Mouse (Mus musculus): ENCODE data around the gene Nfx1. TPM values are rescaled to one million over a fixed set of nuclear protein-coding genes. Genes with fewer than 3 reads are reported as not detected.

Nfx1 gene
- total RNA-seq, 2 experiments from 2014 or later = 67.3 to 78.5 TPM

DNA sequence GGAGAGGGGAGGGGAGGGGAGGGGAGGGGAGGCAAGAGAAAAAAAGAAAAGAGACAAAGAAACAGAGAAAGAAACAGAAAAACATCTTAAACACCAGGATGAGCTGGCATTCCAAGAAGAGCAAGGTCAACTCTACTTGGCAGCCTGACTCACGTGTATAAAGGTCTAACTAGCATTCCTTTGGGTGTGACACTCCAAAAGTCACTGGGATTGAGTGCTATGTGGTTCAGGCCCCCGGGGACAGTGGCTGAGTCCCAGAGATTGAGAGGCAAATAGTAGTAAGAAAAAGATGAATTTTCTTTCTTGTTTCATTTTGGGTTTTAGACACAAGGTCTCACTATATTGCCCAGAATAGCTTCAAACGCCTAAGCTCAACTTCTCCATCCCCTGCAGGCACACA is 67.2 kb downstream of the Nfx1 start:
- DNase-seq (ENCODE audit: low spot score in 2 of 2) = no peak
- intact Hi-C loops (cut with DNase I) = no loop called here

DNA sequence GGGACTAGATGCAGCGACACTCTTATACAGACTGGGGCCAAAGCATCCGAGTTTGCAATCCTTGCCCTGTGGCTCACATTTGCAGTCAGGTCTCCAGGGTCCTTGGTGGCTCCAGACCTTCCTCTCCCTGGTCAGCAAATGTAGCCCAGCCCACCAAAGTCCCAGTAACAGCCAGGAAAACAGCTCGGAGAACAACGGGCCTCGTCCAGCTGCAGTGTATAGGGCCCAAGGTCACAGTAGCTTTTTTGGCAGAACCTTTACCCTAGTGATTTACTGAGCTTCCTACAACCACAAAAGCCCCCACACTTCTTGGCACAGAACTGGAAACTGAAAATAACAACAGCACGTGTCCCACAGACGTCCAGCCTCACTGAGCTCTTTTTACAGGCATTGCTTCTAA is 70.3 kb downstream of the Nfx1 start:
- intact Hi-C loops (cut with DNase I) = no loop called here
- no peak for DNase-seq (ENCODE audit: low spot score in 2 of 2)

DNA sequence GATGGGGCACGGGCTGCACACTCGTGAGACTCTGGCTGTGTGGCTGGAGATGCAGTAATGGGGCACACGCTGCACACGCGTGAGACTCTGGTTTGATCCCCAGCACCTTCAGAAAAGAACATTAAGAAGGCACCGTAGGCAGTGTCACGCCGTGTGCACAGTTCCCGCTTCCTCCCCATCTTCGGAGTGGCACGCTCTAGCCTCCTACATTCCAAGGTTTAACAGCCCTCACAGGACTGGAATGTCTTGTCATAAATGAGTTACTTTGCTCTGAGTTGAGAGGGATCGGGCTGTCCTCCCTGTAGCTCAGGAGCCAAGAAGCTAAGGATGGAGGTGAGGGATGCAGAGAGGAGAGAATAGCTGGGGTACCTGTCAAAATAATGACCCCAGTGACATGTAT is 72.2 kb downstream of the Nfx1 start:
- intact Hi-C loops (cut with DNase I) = no loop called here
- DNase-seq (ENCODE audit: low spot score in 2 of 2) = no peak

DNA sequence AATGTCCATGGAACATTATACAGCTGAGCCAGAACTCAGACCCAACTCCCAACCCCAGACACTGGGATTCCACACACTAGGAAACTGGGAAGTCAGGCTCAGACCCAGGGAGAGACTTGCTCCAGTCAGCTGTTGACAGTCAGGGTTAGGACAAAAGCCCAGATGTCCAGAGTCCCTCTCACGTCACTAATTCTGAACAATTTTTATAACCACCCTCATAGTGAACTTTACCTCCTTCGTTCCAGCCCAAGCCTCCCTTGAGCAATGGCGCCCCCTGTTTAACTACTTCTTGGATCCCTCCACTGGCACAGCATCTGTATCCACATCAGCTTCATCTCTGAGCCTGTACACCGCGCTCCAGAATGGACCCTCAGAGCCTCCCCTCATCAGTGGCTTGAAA is 73.3 kb downstream of the Nfx1 start:
- intact Hi-C loops (cut with DNase I) = no loop called here
- DNase-seq (ENCODE audit: low spot score in 2 of 2) = no peak

DNA sequence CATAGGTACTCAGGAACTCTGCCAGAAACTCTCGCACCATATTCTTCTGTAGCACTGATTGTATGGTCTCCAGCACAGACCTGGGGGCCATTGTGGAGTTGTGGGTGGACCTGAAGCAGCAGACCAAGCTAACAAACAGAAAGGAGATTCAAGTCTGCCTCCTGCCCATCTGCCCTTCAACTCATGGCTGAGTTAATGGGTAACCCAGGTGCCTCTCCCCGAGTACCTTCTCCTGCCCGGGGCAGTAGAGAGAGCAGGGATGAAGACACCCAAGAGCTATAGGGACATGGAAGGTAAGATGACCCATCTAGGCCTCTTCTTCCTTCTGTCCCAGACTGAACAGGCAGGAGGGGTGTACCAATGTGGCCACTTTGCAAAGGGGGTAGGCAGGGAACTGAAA is 74.6 kb downstream of the Nfx1 start:
- no peak for DNase-seq (ENCODE audit: low spot score in 2 of 2)
- intact Hi-C loops (cut with DNase I) = no loop called here

DNA sequence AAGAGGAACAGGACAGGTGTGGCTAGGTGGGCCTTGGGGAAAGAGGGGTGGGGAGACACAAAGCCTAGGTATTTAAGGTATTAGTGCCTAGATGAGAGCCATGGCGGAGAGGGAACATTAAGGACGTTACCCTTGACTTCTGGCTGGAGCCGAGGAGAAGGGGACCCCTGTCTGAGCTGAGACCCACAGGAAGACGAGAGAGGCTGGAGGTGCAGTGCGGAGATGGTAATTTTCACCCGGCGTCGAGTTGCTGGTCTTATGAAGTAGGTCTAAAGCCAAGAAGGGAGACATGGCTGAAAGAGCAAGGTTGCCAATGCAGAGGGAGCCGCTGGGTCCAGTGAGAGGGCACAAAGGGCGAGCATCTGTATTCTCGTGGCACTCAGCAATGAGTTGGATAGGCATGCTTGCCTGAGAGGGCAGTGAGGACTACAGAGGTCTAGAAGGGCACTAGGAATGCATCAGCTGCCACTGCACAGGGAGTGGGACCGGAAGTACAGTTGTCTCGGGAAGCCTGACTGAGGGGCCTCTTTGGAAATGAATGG is 75.6 kb downstream of the Nfx1 start:
- intact Hi-C loops (cut with DNase I) = no loop called here

DNA sequence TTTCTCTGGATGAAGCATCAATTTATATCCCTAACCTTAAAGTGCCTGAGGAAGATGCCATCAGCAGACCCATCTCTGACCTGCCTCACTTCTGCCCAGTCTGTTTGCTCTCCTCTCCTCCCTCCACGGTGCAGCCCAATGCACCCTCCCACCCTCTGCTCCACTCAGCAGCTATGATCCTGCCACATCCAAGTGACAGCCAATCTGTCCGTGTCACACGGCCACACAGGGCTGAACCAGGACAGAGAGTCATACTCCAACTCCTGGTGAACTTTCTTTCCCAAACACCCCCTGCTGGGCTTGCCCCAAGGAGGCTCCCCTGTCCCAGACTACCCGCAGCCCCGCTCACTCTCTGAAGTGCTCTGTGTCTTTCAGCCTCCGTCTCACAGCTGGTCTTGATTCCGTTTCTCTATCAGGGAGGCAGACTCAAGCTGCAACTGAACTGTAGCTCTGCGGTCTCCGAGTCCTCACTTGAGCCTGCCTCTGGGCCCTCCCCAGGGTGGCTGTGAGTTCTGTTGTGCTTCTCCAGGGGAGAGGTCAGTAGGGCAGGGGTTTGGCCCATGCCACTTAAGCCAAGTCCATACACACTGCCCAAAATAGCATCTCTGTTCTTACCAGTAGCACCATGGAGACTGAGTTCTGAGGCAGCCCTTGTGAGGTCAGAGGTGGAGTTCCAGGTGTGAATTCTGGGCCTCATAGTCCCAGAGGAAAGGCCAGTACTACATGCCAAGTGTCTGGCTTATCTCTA is 77.0 kb downstream of the Nfx1 start, which contains the start of gene Aqp7:
Aqp7 (minus strand) TSS at position 616 of the 748 bp plus-strand sequence.
- intact Hi-C loops (cut with DNase I) = no loop called here
- no peak for DNase-seq (ENCODE audit: low spot score in 2 of 2)

More for the DNA sequence above, 75.6 kb downstream of the Nfx1 start:
- DNase-seq (ENCODE audit: low spot score in 2 of 2) = no peak

DNA sequence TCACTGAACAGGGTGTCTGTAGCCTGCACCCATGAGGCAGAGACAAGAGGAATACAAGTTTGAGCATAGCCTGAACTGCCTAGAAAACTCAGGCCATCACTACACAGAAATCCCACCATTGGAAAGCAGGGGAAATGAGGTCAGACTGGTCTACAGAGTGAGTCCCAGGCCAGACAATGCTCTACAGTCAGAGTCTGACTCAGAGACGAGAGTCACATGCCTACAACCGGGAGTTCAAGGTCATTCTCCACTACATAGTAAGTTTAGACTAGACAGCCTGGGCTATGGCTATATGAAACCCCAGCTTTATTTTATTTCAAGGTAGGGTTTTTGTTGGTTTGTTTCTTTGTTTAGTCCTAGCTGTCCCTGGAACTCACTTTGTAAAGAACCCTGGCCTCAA is 78.2 kb downstream of the Nfx1 start:
- DNase-seq (ENCODE audit: low spot score in 2 of 2) = no peak
- intact Hi-C loops (cut with DNase I) = no loop called here

DNA sequence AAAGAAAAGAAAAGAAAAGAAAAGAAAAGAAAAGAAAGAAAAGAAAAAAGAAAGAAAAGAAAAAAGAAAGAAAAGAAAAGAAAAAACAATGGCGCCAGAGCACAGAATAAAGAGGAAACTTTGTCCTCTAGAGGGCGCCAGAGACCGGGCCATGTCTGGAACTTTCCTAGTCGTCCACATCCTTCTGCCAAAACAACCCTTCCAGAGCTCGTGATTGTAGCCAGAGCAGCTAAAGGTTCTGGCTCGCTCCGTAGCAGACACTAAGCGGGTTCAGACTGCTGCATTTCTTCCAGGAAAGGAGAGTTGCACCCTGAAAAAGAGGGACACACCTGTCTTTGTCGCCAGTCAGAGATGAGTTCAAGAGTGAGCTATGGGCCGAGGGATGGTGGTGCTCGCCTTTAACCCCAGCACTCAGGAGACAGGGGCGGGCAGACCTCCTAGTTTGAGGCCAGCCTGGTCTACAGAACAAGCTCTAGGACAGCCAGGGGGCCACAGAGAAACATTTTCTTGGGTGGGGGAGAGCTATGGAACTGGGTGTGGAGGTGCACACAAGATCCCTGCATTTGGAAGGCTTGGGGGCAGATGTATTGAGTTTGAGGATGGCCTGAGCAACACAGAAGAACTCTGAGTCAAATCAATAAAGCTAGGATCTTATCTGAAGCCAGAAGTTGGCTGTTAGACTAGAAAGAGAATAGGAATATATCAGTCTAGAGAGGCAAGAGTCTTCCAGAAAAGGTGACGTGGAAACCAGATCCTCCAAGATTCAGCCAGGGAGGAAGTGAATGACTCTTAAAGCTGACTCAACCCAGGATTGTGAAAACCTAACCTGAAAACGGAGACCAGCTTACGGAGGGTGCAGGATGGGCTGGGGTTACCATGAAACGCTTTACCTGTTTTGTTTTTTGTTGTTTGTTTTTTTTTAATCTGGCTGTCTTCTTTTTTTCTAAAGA is 80.3 kb downstream of the Nfx1 start:
- intact Hi-C loops (cut with DNase I) = loop anchor here (1.0 to 5.0 kb wide), 4 partner anchors 68 to 236 kb away; no protein-coding TSS in a partner anchor
- peak; percentile 67 to 84 for DNase-seq (ENCODE audit: low spot score in 2 of 2)

DNA sequence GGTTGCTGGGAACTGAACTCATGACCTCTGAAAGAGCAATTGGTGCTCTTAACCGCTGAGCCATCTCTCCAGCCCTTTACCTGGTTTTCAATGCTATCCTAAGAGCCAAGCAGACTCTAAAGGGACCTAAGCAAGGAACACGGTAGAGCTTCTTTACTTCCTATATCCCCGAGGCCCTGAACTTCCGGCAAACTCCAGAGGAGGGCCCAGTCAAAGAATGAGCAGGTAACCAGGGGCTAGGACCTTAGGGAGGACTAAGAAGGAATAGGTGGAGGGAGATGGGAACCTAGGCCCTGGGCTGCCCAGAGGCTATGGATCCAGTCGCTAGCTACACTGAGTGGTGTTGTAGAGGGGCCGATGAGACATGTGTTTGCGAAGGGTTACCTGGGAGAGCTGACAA is 81.1 kb downstream of the Nfx1 start:
- intact Hi-C loops (cut with DNase I) = loop anchor here (5.0 kb wide), 3 partner anchors 116 to 236 kb away; no protein-coding TSS in a partner anchor
- DNase-seq (ENCODE audit: low spot score in 2 of 2) = no peak

DNA sequence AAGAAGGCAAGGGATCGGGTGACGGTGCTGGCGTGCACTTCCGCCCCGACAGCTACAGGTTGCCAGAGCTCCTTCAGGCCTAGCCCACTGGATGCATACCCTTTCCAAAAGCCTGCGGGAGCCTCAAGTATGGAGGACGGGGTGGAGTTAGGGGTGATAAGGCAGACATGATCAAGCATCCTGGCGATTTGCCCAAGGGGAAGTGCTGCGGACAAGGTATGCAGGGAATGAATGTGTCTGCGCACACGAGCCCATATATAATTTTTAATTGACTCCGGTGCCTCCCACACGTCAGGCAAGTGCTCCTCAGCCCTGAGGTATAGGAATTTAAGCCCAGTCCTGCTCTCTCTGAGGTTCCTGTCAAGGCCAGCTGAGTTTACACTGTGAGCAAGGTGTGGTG is 84.4 kb downstream of the Nfx1 start:
- DNase-seq (ENCODE audit: low spot score in 2 of 2) = no peak
- intact Hi-C loops (cut with DNase I) = no loop called here

DNA sequence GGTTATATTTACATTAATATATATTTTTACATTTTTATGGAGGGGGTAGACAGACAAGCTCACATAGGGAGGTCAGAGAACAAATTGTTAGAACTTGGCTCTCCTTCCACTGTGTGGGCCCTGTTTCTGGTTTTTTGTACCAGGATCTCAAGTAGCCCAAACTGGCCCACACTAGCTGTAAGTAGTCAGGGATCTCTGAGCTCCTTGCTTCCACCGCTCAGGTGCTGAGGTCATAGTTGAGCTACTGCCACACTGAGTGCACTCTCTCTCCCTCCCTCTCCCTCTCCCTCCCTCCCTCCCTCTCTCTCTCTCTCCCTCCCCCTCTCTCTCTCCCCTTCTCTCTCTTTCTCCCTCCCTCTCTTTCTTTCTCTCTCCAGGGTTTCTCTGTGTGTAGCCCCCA is 85.5 kb downstream of the Nfx1 start:
- intact Hi-C loops (cut with DNase I) = no loop called here
- DNase-seq (ENCODE audit: low spot score in 2 of 2) = no peak

DNA sequence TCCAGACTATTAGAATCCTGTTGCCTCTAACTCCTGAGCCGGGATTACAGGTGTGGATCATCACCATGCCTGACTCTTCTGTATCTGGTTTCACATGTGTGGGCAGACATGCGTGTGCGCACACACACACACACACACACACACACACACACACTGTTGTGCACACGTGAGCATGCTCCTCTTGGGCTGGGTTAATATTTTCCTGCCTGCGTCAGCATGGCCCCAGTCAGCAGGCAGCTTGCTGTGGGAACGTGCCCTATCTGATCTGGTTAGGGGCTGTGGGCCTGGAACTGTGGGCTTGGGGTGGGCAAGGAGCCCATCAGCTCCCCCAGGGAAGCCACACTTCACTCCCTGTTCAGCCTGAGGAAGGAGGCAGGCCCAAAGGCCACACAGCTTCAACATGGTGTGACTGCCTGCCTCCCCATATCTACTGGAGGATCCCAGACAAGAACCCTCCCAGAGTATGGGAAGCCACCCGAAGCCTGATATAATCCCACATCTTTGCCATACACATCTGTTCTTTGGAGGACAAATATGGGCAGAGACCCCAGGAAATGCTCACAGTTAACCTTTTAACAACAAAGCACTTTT is 86.1 kb downstream of the Nfx1 start:
- intact Hi-C loops (cut with DNase I) = no loop called here

DNA sequence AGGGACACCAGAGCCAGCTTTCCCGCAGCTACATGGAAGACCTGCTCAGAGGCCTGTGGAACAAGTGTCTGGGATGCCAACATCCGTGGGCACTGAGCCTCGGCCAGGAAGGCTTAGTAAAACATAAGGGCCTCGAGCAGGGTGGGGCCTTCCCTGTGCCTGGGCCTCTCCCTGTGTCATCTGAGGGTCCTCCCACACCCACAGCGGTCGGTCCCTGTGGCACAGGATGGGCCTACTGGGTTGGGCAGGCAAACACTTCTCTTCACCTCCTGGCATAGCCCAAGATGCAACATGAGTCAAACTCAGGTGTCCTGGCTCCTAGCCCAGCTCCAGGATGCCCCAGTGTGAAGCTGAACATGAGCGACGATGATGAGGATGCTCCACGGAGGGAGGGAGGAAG is 86.7 kb downstream of the Nfx1 start:
- DNase-seq (ENCODE audit: low spot score in 2 of 2) = no peak
- intact Hi-C loops (cut with DNase I) = no loop called here

More for the DNA sequence above, 86.1 kb downstream of the Nfx1 start:
- no peak for DNase-seq (ENCODE audit: low spot score in 2 of 2)

DNA sequence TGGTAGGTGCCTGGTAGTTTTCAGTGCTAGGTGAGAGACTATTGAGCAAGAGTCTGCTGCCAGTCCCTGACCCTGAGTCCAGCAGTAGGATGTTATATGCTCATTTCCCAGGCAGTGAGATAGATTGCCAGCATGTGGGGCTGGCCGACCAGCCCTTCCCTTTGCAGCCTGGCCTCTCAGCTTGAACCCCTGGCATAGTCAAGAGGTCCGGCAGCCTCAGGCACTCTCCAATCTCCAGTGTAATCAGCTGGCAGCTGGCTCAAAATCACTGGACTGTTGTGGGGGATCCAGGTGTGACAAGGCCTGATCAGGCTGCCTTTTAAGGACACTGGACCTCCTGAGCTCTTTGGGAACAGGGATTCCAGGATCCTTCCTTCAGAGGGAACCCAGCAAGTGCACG is 92.6 kb downstream of the Nfx1 start:
- intact Hi-C loops (cut with DNase I) = no loop called here
- no peak for DNase-seq (ENCODE audit: low spot score in 2 of 2)

DNA sequence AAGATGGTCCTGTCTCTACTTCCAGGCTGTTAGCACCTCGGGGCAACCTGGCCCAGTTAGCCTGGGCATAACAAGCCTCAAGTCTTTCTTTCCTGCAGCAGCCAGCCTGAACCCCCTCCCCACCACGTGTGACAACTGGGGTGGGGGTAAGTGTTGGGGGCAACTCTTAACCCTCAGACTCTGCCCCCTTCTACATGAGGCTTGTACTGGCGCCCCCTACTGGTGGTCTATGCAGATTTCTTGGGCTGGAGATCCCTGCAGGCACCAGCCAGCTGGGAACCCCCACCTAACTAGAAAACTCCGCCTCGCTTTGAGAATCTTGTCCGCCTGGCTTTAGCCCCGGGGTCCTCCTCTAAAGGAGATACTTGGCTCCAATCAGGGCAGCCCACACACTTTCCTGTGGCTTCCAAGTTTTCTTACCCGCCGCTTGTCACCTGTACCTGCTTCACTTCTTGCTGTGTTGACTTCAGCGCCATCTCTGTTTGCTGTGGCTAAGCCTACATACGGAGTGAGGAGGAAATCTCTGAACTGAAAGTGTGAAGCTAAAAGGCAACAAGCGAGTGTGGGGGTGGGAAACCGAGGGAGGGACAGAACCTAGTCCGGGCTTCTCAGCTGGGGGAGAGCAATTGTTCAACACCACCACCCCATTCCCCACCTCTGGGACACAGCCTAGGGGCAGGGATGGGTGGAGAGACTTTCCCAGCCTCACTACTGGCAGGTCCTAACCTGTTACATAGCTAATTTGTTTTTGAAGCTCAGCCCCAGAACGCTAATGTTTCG is 93.4 kb downstream of the Nfx1 start:
- DNase-seq (ENCODE audit: low spot score in 2 of 2) = no peak
- intact Hi-C loops (cut with DNase I) = no loop called here

DNA sequence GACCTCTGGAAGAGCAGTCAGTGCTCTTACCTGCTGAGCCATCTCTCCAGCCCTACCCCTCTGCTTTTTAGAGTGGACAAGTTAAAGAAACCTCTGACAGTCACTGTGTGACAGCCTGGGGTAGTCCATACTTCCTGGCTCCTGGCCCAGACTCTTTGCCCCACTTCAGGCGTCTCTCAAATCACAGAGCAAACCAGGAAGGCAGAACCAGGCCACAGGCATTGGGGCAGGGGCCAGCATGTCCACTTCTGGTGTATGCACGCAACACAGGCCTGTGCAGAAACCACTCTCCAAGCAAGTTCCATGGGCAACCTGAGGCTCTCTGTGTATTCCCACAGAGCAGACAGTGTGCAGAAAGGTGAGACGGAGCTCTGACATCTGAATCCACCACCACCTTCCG is 94.5 kb downstream of the Nfx1 start:
- intact Hi-C loops (cut with DNase I) = no loop called here
- no peak for DNase-seq (ENCODE audit: low spot score in 2 of 2)

DNA sequence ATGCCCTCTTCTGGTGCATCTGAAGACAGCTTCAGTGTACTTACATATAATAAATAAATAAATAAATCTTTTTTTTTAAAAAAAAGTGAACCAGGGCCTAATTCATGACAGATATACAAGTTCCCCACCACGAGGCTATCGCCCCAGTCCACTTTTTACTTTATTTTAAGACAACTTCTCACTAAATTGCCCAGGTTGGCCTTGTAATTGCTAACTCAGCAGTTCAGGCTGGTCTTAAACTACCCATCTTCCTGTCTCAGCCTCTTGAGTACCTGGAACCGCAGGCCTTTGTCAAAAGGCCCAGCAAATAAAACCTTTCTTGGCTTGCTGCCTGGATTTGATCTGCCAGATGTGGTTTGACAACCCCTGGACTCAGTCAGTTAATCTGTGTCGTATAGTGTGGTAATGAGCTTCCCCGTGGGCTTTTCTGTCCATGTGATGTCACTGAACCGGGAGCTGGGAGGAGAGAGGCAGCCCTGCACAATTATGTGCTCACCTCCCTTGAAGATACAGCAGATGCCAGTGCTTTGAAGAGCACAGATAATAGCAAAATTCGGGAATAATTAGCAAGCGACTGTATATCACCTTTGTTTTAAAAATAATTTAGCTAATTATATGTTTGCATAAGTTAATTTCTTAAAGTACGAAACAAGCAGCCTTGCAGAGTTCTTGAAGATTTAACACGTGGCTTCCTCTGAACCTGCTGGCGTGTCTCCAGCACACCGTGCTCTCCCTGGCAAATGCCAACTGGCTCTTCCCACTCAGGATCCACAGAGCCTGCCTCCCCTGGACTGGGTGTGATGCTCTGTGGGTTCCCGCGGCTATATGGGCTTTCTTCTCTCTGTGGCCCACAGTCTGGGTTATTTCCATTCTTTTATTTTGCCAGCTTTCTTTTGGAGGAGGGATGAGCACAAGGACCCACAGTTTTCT is 101.1 kb downstream of the Nfx1 start:
- intact Hi-C loops (cut with DNase I) = no loop called here
- no peak for DNase-seq (ENCODE audit: low spot score in 2 of 2)
